Mouse (Mus musculus) right cerebral cortex, postnatal 25 days (tissue): ENCODE results near the gene Trim71.

Experiments used
- DNase-seq: peaks from one replicate; pipeline ENCODE4 v3.0.0; 2022

The Trim71 gene

DNA sequence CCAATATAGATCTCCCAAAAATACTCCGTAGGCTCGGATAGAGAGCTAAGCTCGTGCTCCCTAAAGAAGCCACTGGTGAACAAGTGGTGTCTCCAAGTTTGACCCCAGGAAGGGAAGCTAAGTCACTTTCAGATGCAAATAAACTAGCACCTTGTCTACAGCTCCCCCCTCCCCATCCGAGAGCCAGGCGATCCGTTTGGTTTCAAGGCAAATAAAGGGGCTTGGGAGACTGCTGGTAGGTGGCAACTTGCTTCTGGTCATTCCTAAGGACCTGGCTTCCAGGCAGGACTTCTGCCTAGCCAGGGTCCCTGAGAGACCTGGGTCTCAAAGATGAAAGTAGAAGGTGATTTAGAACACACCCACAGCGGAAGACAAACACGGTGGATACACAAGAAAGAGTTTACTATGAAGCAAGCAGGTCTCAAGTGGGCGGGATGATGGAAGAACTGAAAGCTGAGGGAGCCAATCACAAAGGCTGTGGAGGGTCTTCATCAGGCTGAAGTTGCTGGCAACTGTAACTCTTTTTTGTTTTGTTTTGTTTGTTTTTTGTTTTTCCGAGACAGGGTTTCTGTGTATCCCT lies 7.8 kb downstream of the Trim71 start:
- DNase-seq, result no peak

DNA sequence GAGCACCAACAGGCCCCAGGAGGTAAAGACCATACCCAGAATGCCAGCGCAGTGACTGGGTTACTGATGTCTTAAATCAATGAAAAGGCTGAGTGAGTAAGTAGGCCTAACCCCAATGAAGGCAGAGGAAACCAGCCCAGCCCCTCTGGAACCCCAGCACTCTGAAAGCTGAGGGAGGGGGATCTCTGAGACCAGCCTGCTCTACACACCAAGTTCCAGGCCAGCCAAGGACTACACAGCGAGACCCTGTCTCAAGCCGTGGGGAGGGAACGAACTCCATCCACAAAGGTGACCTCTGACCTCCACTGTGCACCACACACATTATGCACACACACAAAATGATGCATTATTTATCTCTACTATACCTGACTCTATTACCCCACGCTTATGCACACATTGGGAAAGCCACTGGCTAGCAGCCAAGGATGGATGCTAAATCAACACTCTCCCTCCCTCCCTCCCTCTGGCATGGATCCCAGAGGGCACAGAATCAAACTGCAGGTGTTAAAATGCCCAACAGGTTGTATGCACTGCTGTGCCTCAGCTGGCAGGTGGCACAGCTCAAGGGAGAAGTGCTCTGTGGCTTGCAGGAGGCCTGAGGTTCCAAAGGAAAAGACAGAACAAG lies 9.7 kb downstream of the Trim71 start:
- DNase-seq, result no peak

DNA sequence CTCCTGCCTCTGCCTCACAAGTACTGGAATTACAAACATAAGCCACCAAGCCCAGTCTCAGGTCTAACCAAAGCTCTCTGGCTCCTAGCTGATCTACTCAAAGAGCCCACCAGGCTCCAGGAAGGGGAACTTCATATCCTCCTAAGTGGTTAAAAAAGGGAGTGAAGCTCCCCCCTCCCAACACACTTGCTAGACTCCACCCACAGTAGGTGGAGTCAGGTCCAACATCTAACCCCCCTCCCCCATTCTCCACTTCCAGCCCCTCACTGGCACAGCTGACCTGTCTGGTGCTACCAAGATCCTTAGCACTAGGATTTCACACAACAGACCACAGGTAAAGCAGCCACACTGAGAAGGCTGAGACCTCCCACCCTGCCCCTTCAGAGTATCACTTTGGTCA lies 10.3 kb downstream of the Trim71 start:
- DNase-seq, result no peak

DNA sequence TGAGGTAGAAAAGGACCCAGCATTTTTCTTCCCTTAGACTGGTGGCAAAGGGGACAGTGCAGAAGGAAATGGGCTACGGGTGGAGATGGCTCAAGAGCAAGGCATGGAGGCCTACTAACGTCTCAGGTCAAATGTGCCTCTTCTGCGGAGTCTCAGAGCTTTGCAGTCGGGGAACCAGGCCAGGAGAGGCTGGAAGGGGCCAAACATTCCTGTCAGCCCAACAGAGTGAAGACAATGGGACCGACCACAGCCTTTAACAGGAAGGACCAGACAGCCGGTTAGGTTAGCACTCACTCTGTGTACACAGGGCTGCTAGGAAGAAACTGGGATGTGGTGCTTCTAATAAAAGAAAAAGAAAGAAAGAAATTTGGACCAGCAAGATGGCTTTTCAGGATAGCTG lies 14.1 kb downstream of the Trim71 start:
- DNase-seq, result no peak

DNA sequence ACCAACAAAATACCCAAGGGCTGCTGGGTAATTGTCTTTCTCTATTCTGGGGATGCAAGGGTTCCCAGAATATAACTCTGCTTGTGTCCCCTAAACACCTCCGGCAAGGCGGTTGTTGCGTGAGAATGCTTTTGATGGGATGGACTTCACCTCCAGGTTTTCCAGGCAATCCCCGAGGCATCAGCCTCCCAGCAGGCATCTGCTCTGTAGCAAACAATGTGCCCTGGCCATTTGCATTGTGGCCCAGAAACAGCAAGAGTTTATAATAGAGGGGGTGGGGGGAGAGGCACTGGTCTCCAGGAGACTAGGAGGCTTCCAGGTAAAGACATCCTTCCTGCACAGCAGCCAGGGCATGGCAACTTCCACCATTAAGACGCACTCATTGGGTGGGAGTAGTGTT lies 15.1 kb downstream of the Trim71 start:
- DNase-seq, result no peak

DNA sequence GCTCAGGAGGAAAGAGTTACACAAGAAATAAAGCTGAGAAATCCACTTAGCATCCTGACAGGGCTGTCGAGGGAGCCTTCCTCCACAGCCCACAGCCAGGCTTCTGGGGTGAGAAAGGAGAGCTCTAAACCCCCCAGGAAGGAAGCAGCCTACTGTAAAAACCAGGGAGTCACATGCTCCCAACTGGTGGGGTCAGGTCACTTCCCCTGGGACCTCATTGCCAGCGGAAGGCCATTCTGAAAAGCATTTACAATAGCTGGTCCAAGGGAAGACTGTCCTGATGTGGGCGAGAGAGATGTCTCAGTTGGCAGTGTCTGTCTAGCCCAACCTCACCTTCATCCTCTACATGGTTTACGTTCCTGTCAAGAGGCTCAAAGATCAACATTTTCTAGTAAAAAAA lies 15.7 kb downstream of the Trim71 start:
- no peak for DNase-seq

DNA sequence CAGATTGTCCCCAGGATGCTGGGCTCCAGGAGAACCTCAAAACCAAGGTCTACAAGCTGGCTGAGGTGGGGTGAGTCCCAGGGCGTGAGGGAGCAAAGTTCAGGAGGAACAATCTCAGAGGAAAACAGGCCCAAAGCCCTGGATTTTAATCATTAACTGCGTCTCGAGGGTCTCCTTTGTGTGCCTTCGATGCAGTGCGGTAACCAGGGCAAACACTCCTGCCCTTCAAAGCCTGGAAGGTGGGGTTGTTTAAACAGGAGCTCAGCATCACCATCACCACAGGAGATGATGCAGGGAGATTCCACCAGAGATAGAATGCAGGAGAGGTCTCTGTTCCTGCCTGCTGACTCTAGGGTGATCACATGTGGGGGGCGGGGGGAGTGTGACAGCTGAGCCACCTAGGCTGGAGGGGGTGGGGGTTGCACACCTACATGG lies 16.5 kb downstream of the Trim71 start:
- no peak for DNase-seq

DNA sequence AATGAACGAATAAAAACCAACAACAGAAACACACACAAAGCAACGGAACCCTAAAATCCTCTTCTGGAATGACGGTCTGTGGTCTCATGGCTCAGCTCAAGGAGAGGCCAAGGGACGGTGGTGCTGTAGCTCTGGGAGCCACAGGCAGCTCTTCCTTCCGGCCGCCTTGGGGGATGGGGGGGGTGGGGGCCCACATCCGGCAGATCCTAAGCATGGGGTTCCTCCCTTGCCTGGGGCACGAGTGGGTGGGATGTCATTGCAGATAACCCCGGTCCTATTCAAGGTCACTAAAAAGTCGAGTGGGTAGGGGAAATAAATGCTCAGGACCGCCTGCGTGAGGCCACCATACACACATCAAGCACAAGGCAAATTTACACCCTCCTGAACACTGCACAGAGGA lies 17.4 kb downstream of the Trim71 start:
- DNase-seq, result no peak

DNA sequence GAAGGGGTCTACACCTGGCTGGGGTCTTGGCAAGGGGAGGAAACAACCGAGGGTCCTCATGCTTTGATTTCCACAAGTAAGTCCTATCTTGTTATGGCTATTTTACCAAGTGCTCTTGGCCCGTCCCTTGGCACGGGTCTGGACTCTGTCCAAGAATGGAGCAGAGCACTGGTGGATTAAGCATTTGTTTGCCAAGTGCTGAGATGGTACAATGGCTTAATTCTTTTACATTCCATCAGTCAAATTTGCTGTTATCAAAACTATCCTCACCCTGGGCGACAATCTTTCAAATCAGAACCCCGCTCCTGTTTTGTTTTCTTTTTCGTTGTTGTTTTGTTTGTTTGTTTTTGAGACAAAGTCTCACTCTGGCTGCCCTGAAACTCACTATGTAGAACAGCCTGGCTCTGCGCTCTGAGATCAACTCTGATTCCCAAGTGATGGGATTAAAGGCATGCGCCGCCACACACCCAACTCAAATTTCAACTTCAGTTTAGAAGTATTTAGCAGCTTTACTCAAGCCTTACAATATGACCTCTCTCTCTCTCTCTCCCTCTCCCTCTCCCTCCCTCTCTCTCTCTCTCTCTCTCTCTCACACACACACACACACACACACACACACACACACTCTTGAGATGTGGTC lies 19.3 kb downstream of the Trim71 start:
- DNase-seq, result no peak

DNA sequence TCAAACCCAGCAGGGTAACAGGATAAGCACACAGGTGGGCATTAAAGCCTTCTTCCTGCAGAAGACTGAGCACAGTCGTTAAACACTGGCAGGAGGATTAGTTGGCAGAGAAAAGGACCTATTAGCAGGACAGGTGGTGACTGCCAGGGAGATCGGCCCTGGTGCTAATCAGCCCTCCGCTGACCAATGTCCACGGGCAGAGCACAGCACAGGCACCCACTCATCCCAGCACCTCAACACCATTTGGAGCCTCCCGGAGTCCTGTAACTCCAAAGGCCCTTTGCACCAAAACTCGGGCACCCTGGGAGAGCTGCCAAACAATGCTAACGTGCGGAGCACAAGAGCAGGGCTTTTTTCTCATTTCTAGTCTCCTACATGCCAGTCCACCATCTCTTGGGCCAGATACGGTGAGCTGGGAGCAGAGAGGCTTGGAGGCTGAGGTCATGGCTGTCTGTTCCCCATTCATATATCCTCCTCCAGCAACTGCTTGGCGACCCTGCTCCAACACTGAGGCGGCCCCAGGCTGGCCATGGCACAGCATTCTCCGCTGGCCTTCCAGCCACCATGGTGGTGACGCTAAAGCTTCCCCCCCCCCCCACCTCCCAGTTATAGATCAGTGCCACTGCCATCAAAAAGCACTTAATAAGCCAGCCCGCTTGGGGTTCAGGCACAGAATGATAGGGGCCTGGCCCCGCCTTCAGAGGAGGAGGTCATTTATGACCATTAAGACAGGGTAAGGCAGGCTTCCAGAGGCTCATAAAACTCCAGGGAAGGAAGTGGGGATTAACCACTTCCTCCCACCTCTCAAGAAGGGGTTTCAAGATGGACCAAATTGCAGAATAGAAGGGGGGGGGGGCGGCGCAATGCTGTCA lies 20.1 kb downstream of the Trim71 start:
- DNase-seq, result no peak

DNA sequence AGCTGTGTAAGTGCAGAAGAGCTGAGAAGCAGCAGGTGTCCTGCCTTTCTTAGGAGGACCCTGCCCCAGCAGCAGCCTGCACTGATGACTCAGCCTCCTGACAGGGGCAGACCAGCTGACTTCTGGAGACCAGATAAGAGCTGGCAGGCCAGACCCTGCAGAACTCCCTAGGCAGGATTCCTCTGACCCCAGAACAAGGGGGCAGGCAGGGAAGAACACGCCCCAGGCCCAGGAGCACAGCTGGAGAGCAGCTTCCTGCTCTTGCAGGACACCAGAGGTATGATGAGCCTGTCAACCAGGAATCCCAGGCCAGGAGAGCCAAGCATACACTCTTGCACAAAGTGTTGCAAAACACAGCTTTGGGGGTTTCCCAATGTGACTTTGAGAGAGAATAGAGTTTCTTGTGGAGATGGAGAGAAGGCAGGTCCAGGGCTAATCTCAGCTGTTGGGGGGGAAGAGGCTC lies 22.9 kb downstream of the Trim71 start:
- DNase-seq, result no peak

DNA sequence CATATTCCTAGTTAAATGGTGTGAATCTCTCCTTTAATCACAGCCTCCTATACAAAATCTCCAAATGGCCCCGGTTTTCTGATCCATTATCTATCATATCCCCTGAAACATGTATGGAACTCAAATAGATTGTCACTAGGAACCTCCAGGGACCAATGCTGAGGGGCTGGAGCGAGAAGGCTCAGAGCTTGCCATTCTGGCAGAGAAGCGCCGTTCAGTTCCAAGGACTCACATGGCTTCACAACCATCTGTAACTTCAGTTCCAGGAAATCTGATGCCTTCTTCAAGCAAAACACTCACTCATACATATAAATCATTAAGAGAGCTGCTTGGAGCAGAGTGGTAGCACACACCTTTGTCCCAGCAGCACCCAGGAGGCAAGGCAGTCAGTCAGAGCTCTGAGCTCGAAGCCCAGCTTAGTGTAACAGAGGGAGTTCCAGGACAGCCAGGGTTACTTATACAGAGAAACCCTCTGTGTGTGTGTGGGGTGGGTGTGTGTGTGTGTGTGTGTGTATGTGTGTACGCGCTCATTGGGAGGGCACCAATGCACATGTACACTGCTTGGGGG lies 25.1 kb downstream of the Trim71 start:
- DNase-seq, result no peak

DNA sequence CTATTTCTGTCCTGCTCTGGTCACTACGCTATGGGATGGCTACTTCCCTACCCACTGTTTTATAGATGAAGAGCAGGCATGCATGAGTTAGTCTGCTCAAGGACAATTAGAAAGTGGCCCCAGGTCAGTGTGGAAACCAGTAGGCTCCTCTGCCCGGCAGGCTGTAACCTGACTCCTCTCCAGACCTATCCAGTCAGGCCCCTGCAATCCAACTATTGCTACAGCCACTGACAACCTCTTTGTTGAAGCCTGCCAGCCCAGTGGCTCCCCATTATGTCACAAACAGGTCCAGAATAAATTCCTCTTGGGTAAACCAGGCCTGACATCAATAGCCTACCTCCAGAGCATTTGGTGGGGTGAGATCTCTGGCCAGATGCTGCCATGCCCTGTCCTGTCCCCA lies 27.5 kb downstream of the Trim71 start:
- DNase-seq, result no peak

DNA sequence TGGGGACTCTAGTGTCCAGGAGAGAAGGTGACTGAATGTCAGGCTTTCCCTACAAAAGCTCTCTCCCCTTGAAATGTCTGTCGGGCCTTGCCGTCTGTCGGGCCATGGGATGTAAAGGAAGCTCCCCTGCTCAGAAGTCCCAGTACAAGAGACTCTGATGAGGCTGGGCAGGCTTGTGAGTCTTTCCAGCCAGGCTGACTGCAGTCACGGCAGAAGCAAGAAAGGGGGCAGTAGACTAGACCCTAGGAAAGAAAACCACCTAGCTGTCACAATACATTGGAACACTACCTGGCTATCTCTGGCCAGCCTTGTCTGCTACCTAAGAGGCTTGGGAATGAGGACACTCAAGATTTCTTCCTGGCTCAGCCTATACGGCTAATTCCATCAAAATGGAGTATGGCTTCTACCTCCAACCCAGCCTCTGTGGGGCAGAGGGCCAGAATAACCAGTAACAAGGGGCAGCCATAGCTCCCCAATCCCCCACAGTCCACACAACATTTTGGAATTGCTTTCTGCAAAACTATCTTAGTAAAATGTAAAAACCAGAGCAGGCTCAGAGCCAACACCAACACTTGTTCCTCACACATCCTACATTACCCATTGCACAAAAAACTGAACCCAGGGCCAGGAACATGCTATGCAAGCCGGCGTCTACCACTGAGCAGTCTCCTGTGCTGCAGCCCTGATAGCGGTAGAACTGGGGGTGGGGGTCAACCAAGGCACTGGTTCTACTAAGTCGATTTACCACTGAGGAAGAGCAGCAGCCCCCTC lies 29.2 kb downstream of the Trim71 start:
- DNase-seq, result no peak

DNA sequence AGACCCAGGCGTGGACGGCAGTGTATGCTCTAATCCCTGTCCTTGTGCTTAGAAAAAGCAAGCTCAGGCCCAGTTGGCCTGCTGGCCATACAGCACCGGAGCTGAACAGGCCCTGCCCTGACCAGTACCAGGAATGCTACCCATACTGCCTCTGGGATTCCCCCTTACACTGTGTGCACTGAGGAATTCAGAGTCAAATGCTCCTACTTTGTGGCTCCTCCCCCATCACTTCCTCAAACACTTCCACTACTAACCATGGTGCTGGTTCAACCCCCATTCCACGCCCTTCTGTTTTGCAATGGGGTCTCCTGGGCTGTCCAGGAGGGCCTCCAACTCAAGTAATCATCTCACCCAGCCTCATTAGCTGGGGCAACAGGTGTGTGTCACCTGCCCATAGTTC lies 30.3 kb downstream of the Trim71 start:
- no peak for DNase-seq

DNA sequence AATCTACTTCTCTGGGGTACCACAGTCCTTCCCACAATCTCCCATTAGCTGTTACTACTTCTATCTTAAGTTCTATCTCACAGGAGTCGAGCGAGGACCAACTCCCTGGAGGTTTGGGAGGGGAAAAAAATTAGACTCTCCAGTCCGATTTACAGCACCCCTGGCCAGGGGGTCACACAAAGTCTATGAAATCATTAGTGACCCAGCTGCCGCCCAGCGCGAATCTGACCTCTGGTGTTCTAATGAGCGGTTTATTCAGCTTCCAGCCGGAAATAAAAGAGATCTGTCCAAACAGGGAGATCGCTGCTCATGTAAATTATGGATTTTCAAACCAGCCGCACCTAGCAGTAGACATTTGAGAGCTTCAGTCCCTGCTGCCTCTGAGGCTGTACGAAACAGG lies 32.9 kb downstream of the Trim71 start:
- no peak for DNase-seq

DNA sequence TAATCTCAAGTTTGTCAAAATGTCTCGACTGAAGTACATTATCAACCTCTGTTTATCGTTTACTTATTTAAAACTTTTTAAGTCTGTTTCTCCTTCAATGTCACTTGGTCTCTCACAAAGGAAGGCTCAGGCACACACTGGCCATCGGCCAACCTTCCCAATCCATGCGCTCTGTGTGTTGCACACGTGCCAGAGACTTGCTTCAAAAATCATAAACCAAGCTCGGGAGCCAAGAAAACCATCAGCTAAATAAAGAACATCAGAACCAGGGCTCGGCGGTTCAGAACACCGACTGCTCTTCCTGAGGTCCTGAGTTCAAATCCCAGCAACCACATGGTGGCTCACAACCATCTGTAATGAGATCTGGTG lies 35.5 kb downstream of the Trim71 start:
- DNase-seq, result no peak

DNA sequence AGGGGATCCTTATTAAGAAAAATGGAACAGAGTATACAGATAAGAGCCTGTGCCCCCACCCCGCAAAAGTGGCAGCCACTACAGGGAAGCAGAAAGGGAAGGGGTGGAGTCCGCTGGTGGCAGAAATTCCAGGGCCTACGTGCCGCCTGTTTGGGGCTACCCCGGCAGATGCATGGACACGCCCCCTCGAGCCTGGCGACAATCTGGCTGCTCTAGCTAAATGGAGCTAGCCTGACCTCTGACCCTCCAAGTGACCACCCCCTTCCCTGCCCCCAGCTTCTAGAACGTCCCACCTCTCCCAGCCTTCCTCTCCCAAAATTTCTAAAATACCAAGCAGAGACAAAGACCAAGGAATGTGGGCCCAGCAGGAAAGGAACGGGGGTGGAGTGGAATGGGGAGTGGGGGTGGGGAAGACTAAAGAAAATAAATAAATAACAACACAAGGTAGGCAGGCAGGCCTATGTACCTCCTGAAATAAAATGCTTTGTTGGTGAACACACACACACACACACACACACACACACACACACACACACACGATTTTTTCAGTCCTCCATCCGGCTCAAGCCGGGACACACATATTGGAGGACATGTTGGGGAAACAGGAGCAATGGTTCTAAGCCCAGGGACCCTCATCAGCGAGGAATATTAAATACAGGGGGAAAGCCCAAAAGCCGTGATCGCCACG lies 36.0 kb downstream of the Trim71 start:
- no peak for DNase-seq

DNA sequence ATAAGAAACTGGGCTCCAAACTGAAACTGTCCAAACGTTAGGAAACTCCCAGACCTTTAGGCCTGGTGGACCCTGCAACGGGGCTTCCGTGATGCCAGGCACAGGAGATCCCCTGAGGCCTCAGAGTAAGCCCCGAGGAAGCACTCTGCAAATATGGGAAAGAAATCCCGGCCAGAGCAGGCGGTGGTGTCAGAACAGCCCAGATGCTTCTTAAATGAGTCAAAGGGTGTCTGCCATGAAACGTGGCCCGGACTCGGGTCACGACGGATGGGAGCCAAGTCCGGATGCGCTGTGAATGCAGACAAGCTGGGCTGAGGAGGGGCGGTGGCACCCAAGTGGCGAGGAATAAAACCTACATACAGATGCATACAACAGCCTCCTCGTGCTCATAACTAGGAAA lies 37.1 kb downstream of the Trim71 start:
- DNase-seq, result no peak

DNA sequence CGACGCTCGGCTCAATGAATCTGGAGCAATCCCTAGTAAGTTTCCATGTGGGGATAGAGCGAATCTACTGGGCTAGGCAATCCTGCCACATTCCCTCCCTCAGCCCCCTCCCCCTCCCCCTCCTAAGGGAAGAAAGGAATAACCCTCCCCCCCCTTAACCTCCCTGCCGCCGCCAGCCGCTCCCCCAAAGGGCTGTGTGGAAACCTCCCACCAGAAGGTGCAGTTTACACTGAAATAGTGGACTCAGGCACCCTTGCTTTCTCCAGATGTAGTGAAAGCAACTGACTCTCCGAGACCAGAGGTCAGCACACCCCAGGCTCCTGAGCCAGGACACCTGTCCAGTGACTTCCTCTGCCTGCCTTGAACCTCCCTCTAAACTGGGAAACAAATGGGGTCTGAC lies 37.6 kb downstream of the Trim71 start:
- no peak for DNase-seq

DNA sequence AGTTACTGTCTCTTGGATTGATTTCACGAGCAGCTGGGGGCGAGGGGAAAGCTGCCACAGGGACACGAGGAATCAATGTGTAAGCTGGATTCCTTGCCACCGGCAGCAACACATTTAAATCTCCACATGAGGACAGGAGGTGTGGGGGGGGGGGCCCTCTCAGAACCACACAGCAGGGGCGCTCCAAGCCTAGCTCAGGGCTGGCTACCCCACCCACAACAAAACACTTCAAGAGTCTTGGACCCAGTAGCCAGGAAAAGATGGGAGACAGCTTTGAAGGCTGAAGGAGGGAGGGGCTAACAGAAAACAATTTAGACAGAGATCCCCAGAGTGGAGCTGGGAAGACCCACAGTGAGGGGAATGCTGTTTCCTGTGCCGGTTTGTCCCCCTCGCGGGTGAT lies 38.3 kb downstream of the Trim71 start:
- DNase-seq, result no peak

DNA sequence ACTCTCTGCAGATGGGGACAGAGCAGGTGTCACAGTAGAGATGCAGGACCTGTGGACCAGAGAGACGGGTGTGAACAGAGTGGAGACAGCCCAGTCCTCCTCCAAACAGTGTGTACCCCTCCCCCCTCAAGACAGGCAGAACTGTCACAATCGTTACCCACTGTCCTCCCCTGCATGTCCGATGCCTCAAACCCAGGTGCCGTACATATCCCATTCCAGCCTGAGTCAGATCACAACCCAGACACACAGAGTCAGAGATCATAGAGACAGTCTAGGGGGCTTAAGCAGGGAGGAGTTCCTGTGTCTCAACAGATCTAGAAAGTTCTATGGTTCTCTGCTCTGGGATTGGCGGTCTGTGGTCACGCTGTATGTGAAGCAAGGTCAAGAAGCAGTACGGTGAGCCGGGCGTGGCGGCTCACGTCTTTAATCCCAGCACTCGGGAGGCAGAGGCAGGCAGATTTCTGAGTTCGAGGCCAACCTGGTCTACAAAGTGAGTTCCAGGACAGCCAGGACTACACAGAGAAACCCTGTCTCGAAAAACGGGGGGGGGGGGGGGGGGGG lies 39.0 kb downstream of the Trim71 start:
- DNase-seq, result no peak
